Mouse (Mus musculus) layer of hippocampus, postnatal 36 days (tissue): Measurements from ENCODE around the gene Sh2b3. TPM values are rescaled to one million over a fixed set of nuclear protein-coding genes. Genes with fewer than 3 reads are reported as not detected.
"Not testable (repeated sequence)": the region's sequence is repeated elsewhere in the genome, so short reads cannot be mapped to it uniquely, and the experiment has no call there.

Experiments used
- DNase-seq, 2 experiments: peaks; one replicate each; pipeline ENCODE4 v3.0.0; 2022
- total RNA-seq, 2 experiments: library from RNA; stranded (reverse); gene quantifications; 2 replicates each; pipeline ENCODE4 v1.2.3; 2021

The Sh2b3 gene
- total RNA-seq: 10 to 100 TPM; 21.6 to 22.1 TPM

- no peak for DNase-seq
These were observed at the start of gene Sh2b3 for GRCm38 (mm10) chr5:121837441-121838340. Gene Sh2b3, minus strand, starts transcription at chr5:121837646.

GRCm38 (mm10) chr5:121883356-121883755 lies 45.9 kb upstream of the Sh2b3 start:
- no peak for DNase-seq

- DNase-seq: no peak
These were observed 41.8 kb upstream of the Sh2b3 start for GRCm38 (mm10) chr5:121879211-121879610.

- no peak for DNase-seq
These were observed 41.3 kb upstream of the Sh2b3 start for GRCm38 (mm10) chr5:121878703-121879102.

GRCm38 (mm10) chr5:121876901-121877300 lies 39.5 kb upstream of the Sh2b3 start:
- no peak for DNase-seq

GRCm38 (mm10) chr5:121875041-121875440 lies 37.6 kb upstream of the Sh2b3 start:
- DNase-seq: no peak

GRCm38 (mm10) chr5:121872158-121872557 lies 34.7 kb upstream of the Sh2b3 start:
- peak; percentile 77 to 83 for DNase-seq

GRCm38 (mm10) chr5:121871515-121872030 lies 34.1 kb upstream of the Sh2b3 start:
- no peak for DNase-seq

GRCm38 (mm10) chr5:121870832-121871231 lies 33.4 kb upstream of the Sh2b3 start:
- DNase-seq: no peak

- DNase-seq: no peak
These were observed 30.5 kb upstream of the Sh2b3 start for GRCm38 (mm10) chr5:121867963-121868362.

GRCm38 (mm10) chr5:121864330-121864729 lies 26.9 kb upstream of the Sh2b3 start:
- DNase-seq: no peak

GRCm38 (mm10) chr5:121861964-121862363 lies 24.5 kb upstream of the Sh2b3 start:
- no peak for DNase-seq

- no peak for DNase-seq
These were observed 21.0 kb upstream of the Sh2b3 start for GRCm38 (mm10) chr5:121858427-121858826.

GRCm38 (mm10) chr5:121856740-121857139 lies 19.3 kb upstream of the Sh2b3 start:
- DNase-seq: no peak

GRCm38 (mm10) chr5:121854768-121855167 lies 17.3 kb upstream of the Sh2b3 start:
- no peak for DNase-seq

- no peak for DNase-seq
These were observed 16.1 kb upstream of the Sh2b3 start for GRCm38 (mm10) chr5:121853368-121854051.

- no peak for DNase-seq
These were observed 12.3 kb upstream of the Sh2b3 start for GRCm38 (mm10) chr5:121849478-121850349.

GRCm38 (mm10) chr5:121848743-121849142 lies 11.3 kb upstream of the Sh2b3 start, which contains the start of gene Pheta1:
Gene Pheta1, plus strand, starts transcription at chr5:121848984.
- peak; percentile 89 for DNase-seq

GRCm38 (mm10) chr5:121848035-121848519 lies 10.6 kb upstream of the Sh2b3 start:
- DNase-seq: no peak

- DNase-seq: not testable (repeated sequence)
These were observed 9.8 kb upstream of the Sh2b3 start for GRCm38 (mm10) chr5:121847269-121847668.

GRCm38 (mm10) chr5:121846322-121846721 lies 8.9 kb upstream of the Sh2b3 start:
- no peak for DNase-seq

- DNase-seq: no peak
These were observed 7.9 kb upstream of the Sh2b3 start for GRCm38 (mm10) chr5:121845361-121845760.
